Mouse (Mus musculus) layer of hippocampus, postnatal 36 days (tissue): ENCODE measurements around the gene Eed. TPM values are rescaled to one million over a fixed set of nuclear protein-coding genes. Genes with fewer than 3 reads are reported as not detected.
"Not testable (repeated sequence)": the region's sequence is repeated elsewhere in the genome, so short reads cannot be mapped to it uniquely, and the experiment has no call there.

Experiments used
- DNase-seq, 2 experiments: peaks; one replicate each; pipeline ENCODE4 v3.0.0; 2022
- total RNA-seq, 2 experiments: library from RNA; stranded (reverse); gene quantifications; 2 replicates each; pipeline ENCODE4 v1.2.3; 2021

Gene Eed
- total RNA-seq, result 10 to 100 TPM; 39.6 to 41.3 TPM

- DNase-seq, result peak; percentile 91 to 92
These were observed at the start of gene Eed for GRCm38 (mm10) chr7:89980485-89981422. Gene Eed, minus strand, starts transcription at chr7:89980983.

- peak in 1 of 2 experiments; percentile 22 for DNase-seq
These were observed 49.0 kb upstream of the Eed start for GRCm38 (mm10) chr7:90029548-90030485.

GRCm38 (mm10) chr7:90028888-90029547 lies 48.2 kb upstream of the Eed start:
- DNase-seq, result peak; percentile 57 to 64

GRCm38 (mm10) chr7:90024975-90025374 lies 44.2 kb upstream of the Eed start:
- no peak for DNase-seq

GRCm38 (mm10) chr7:90022974-90023707 lies 42.4 kb upstream of the Eed start:
- no peak for DNase-seq

GRCm38 (mm10) chr7:90020331-90020730 lies 39.5 kb upstream of the Eed start:
- no peak for DNase-seq

GRCm38 (mm10) chr7:90019570-90019969 lies 38.8 kb upstream of the Eed start:
- no peak for DNase-seq

GRCm38 (mm10) chr7:90016930-90017588 lies 36.3 kb upstream of the Eed start:
- no peak for DNase-seq

GRCm38 (mm10) chr7:90016459-90016858 lies 35.7 kb upstream of the Eed start:
- DNase-seq, result no peak

GRCm38 (mm10) chr7:90006667-90007653 lies 26.2 kb upstream of the Eed start:
- DNase-seq, result no peak

GRCm38 (mm10) chr7:90004781-90005180 lies 24.0 kb upstream of the Eed start:
- DNase-seq, result no peak

GRCm38 (mm10) chr7:90002375-90002774 lies 21.6 kb upstream of the Eed start:
- no peak for DNase-seq

- no peak for DNase-seq
These were observed 18.7 kb upstream of the Eed start for GRCm38 (mm10) chr7:89999491-89999890.

GRCm38 (mm10) chr7:89998624-89999006 lies 17.8 kb upstream of the Eed start:
- DNase-seq, result no peak

- DNase-seq, result peak in 1 of 2 experiments; percentile 48
These were observed 17.3 kb upstream of the Eed start for GRCm38 (mm10) chr7:89998006-89998623.

- not testable (repeated sequence) for DNase-seq
These were observed 16.7 kb upstream of the Eed start for GRCm38 (mm10) chr7:89997526-89997925.

- no peak for DNase-seq
These were observed 12.3 kb upstream of the Eed start for GRCm38 (mm10) chr7:89993091-89993490.

- DNase-seq, result no peak
These were observed 3.6 kb upstream of the Eed start for GRCm38 (mm10) chr7:89984421-89984820.

GRCm38 (mm10) chr7:89983441-89983840 lies 2.7 kb upstream of the Eed start:
- peak in 1 of 2 experiments; percentile 4 for DNase-seq
